In the genomic region with DNA sequence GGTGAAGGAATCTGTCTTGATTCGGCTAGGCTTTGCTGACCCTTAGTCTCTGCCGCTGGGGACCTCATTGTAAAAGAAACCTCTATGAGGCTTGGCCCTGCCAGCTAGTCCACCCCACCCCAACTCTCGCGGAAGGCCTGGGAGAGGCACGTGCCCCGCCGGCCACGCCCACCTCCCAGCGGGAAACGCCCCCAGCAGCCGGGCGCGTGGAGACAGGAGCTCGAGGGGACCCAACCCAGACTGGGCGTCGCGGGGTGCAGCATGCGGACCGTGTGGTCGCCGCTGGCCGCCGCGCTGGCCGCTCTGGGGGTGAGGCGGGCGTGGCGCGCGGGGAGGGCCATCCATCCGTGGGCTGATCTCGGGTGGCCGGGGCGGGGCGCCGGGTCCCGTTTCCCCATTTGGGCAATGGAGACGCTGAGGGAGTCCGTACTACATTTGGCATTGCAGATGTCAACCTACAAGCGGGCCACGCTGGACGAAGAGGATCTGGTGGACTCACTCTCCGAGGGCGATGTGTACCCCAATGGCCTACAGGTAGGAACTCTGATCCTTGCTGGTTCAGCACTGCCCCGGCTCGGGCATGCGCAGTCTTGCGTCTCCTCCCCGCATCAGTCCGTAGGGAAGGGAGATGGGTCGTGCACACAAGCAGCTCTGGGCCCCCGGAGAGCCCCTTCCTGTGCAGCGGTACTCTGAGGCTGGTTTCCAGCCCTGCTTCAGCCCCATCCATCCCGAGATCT, we compare ENCODE assay signal across 8 mouse cellular contexts. TPM values are rescaled to one million over a fixed set of nuclear protein-coding genes. Genes with fewer than 3 reads are reported as not detected.
DNase-seq lines count a peak whose midpoint lies in the region; ATAC-seq lines count a peak whose summit lies in the region.

No protein-coding gene starts in this region.

- H3K27me3 ChIP-seq in heart, embryonic 16.5 days (ENCODE audit: control insufficient read depth, insufficient read depth, low read length), result no peaks in the 10 kb centered on the region

- H3K4me2 ChIP-seq in heart, embryonic 16.5 days (ENCODE audit: low read depth, low read length), result peak overlapping the region; percentile 89

- peak overlapping the region; percentile 64 for H3K9ac ChIP-seq in heart, embryonic 16.5 days (ENCODE audit: low read length)

- H3K4me3 ChIP-seq in heart, embryonic 16.5 days (ENCODE audit: low read length), result peak overlapping the region; percentile 56

- ATAC-seq in erythroid progenitor cell, adult 5-6 weeks (replicated peaks; ENCODE audit: low FRiP score, poor library complexity, severe bottlenecking), result peak; percentile 65
- peak; percentile 74 for ATAC-seq in heart, embryonic 16.5 days (replicated peaks; ENCODE audit: extremely low read depth, insufficient read depth, low FRiP score)

- H3K9me3 ChIP-seq in heart, embryonic 16.5 days (replicated peaks; ENCODE audit: control insufficient read depth, low read length), result no peaks in the 10 kb centered on the region

- H3K27ac ChIP-seq in heart, embryonic 16.5 days (ENCODE audit: low read length), result 0 out of 2 replicates have a peak overlapping the region, but pooled peaks have one; percentile 34

- H3K36me3 ChIP-seq in heart, embryonic 16.5 days (ENCODE audit: control insufficient read depth, insufficient read depth), result no peaks in the 10 kb centered on the region

- peaks cover 29% of the 10 kb centered on the region for H3K4me1 ChIP-seq in heart, embryonic 16.5 days (ENCODE audit: control insufficient read depth, insufficient read depth, low read length)

- DNase-seq in CD4-positive helper T cell, adult 2 months (ENCODE audit: low read depth, low spot score), result peak; percentile 63
- peak; percentile 77 for DNase-seq in adrenal gland, adult 8-10 months
- DNase-seq in kidney, postnatal 10 days, result peak; percentile 90
- DNase-seq in lung, postnatal 25 days (ENCODE audit: low spot score), result peak; percentile 89
- peak; percentile 75 for DNase-seq in ovary, postnatal 14 days (ENCODE audit: low spot score)
- peak; percentile 64 for DNase-seq in urinary bladder, adult 2 months (ENCODE audit: low spot score)

- WGBS in heart, embryonic 16.5 days, result 2% methylated on average over 54 of the region's 54 CpGs

RNA-seq across cellular contexts. Expression of gene Ece1, which starts 51.5 kb away (rescaled TPM):
- 100 to 1,000 TPM; 248 to 380 (median 315) TPM for total RNA-seq in adrenal gland, adult 8-10 months (2022)
- 1.7 and 2.5 TPM in 2 replicates for total RNA-seq in erythroid progenitor cell, adult 5-6 weeks (2015; ENCODE audit: low replicate concordance)
- total RNA-seq in erythroid progenitor cell, adult 5-6 weeks (2017; ENCODE audit: low replicate concordance), result 0.51 and 0.83 TPM in 2 replicates
- polyA plus RNA-seq in heart, embryonic 16.5 days (2015; fragmentation: Nextera tagmentation; extraction: Ambion mirVana), result 57.2 and 69.2 TPM in 2 replicates
- polyA plus RNA-seq in urinary bladder, adult 2 months (2012; rRNA removed), result 30.0 and 73.4 TPM in 2 replicates

Comparison
In these comparisons a context has a peak if more than half of its experiments do, and no peak if none do; other contexts are left out.
1. Peak in every context shown above with its lines: DNase-seq, ATAC-seq, H3K4me3 ChIP-seq and H3K27ac ChIP-seq.
2. RNA of gene Ece1, which starts 51.5 kb away (total RNA-seq): 248 to 380 TPM in adrenal gland, adult 8-10 months; 0.51 to 2.5 TPM in erythroid progenitor cell, adult 5-6 weeks; every median in the first group is over 10 times any median in the second.